Mouse (Mus musculus): Measurements from ENCODE around the gene Gpr156.
A peak's percentile ranks its signal among the peaks of the same experiment; 100 is the strongest.

Gpr156 gene

DNA sequence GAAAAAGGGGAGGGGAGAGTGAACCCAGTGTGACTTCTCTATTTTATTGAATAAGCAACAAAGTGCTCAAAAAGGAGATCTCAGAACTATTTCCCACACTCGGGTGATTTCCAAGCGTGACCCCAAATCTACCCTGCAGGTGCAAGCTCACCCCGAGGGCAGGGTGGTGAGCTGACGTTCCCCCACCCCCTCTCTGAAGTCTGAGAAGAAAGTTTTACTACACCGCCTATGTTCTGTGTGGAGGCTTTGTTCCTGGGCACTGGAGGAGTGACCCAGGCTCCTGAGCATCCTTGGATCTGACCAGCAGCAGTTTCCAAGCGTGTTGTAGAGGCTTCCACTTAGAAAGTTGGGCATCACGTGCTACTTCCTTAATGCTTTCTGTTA, 514 bp downstream of the Gpr156 start:
- DNase-seq (ENCODE audit: low spot score in 2 of 2): peak; percentile 60

- no peak for DNase-seq (ENCODE audit: low spot score in 2 of 2)
Observed at GRCm38 (mm10) chr16:37919000-37919399, 2.7 kb downstream of the Gpr156 start.

- DNase-seq (ENCODE audit: low spot score in 2 of 2): no peak
Observed at GRCm38 (mm10) chr16:37920842-37921409, 4.6 kb downstream of the Gpr156 start.

DNA sequence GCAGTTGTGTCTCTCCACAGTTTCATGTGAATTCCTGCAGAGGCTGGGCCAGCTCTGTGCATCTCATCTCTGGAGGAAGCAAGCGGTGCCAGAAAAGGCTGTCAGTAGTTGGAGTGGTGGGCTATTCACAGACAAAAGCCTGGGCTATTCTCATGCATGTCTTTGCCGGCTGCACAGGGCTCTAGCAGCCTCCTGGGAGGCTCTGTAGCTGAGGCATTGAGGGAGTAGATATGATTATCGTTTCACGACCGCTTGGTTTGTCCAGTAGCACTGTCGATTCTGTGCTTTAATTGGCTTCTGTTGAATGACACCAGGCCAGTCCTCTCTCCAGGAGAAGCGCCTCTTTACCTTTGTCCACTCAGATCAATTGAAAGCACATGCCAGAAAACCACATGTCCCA, 9.8 kb downstream of the Gpr156 start:
- DNase-seq (ENCODE audit: low spot score in 2 of 2): no peak

GRCm38 (mm10) chr16:37927117-37927516, 10.8 kb downstream of the Gpr156 start:
- DNase-seq (ENCODE audit: low spot score in 2 of 2): no peak

DNA sequence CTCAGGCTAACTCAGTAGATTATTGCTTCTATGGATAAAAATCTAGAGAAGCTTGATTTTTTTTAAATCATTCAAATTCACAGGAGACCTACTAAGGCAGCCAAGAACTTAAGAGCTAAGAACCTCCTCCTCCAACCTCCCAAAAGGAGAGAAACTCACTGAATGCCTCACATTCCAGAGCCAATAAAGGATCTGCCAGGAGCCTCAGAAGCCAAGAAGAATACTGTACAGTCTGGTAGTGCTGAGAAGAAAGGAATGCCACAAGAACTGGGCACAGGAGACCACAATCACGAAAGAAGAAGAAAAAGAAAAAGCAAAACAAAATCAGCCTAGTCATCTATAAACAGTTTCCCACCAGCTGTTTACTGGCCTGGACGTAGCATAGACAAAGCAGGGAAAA, 12.7 kb downstream of the Gpr156 start:
- no peak for DNase-seq (ENCODE audit: low spot score in 2 of 2)

DNA sequence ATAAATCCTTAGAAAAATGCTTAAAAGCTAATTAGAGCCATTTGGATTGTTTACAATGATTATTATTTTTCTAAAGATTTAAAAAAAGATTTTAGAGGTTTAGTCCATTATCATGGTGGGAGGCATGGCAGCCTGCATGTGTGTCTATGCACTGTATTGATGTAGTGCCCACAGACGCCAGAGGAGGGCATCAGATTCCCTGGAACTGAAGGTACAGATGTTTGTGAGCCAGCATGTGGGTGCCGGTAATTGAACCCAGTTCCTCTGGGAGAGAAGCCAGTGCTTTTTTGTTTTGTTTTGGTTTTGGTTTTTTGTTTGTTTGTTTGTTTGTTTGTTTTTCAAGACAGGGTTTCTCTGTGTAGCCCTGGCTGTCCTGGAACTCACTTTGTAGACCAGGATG, 13.3 kb downstream of the Gpr156 start:
- DNase-seq (ENCODE audit: low spot score in 2 of 2): no peak

- DNase-seq (ENCODE audit: low spot score in 2 of 2): no peak
Observed at GRCm38 (mm10) chr16:37934932-37935331, 18.6 kb downstream of the Gpr156 start.

DNA sequence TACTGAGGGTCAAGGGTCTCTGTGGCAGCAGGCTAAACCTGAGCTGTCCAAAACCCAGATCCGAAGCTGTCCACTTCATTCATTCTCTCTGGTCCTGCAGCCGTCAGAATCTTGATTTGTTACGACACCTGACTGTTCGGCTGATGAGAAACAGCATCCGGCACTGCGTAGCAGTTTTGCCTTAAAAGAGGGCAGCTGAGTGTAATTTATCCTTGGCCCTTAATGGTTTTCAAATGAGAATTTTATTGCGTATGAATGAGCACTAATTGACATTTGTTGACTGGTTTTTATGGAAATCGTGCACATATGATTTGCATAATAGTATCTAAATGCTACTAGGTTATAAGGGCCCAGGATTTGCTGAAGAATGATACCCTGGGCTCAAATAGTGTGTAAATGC, 21.0 kb downstream of the Gpr156 start:
- no peak for DNase-seq (ENCODE audit: low spot score in 2 of 2)

- DNase-seq (ENCODE audit: low spot score in 2 of 2): no peak
Observed at GRCm38 (mm10) chr16:37938125-37939081, 22.1 kb downstream of the Gpr156 start.

GRCm38 (mm10) chr16:37939082-37939863, 23.0 kb downstream of the Gpr156 start:
- DNase-seq (ENCODE audit: low spot score in 2 of 2): no peak

DNA sequence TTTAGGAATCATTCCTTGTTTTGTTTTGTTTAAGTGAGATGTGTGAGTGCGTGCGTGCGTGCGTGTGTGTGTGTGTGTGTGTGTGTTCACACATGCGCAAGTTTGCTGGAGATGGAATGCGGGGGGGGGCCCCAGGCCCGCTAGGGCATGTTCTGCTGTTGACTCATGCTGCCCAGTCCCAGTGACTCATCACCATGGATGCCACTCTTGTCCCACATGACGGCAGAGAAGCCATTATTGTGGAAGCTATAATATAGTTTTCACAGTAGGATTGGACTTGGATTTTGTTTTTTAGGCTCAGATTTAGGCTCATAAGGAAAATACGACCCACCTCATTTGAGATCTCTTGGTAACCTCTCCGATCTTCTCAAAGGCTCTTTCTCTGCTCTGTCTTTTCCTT, 24.0 kb downstream of the Gpr156 start:
- DNase-seq (ENCODE audit: low spot score in 2 of 2): no peak

- no peak for DNase-seq (ENCODE audit: low spot score in 2 of 2)
Observed at GRCm38 (mm10) chr16:37943701-37944100, 27.4 kb downstream of the Gpr156 start.

DNA sequence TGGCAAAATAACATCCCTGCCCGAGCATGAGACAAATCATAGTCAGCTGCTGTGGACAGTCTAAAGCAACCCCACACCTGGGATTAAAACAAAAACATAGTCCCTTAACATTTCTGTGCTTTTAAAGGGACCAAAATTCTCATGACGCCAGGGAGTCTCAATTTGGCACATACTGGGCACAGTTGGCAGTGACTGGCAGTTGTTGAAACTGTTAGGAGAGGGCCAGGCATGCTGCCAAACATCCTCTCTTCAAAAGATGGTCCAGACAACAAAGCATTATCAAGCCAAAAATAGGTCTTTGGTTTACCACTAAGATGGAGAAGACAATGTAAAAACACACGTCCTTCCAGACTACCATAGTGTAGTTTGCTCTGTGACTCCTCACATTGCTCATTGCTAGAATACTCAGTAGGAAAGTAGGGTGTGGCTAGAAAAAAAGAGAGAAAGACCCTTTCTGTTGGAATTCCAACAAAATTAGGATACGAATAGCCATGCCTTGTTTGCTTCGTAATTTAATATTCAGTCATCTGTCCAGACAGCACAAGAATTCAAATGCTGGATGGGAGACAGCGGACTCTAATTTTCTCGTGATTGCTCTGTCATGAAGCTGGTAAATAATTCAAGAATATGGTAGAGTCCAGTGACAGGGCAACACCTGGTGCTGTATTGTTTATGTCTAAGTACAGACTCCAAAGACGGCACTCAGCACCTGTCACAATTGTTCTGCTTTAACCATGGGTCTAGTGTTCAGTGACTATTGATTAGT, 28.9 kb downstream of the Gpr156 start:
- DNase-seq (ENCODE audit: low spot score in 2 of 2): no peak

DNA sequence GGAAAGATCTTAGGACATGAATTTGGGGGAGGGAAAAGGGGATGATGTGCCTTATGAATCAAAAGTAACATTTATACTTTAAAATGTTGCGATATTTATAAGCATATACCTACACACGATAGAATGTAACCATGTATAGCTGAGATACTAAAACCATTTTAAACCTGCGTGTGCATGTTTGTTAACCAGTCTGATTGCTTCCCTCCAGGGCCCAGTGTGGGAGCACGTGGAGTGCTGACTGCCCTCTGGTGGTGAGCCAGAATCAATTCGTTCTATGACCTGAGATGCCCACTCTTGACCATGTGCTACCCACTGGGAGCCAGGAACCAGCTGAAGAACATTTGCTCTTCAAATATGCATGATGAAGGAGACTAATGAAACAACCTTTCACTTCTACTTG, 30.9 kb downstream of the Gpr156 start:
- peak; percentile 34 to 73 for DNase-seq (ENCODE audit: low spot score in 2 of 2)

DNA sequence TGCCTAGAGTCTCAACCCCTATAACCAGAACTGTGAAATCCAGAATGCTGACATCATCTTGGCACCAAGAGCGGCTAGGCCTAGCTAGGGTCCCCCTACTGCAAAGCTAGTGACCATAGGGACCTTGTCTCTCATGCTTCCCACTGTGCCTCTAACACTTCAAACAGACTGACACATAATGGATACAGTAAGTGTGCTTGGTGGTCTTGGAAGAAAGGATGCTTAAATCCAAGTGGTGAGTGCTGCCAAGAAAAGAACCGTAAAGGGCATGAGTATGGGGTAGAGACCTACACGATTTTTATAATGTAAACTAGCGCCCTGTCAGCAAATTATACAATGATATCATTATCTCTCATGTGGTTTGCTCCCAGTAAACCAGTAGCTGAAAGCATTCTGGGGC, 32.1 kb downstream of the Gpr156 start:
- no peak for DNase-seq (ENCODE audit: low spot score in 2 of 2)

- DNase-seq (ENCODE audit: low spot score in 2 of 2): no peak
Observed at GRCm38 (mm10) chr16:37951171-37951570, 34.9 kb downstream of the Gpr156 start.

GRCm38 (mm10) chr16:37953186-37953585, 36.9 kb downstream of the Gpr156 start:
- DNase-seq (ENCODE audit: low spot score in 2 of 2): no peak

- no peak for DNase-seq (ENCODE audit: low spot score in 2 of 2)
Observed at GRCm38 (mm10) chr16:37953991-37954942, 38.0 kb downstream of the Gpr156 start.

DNA sequence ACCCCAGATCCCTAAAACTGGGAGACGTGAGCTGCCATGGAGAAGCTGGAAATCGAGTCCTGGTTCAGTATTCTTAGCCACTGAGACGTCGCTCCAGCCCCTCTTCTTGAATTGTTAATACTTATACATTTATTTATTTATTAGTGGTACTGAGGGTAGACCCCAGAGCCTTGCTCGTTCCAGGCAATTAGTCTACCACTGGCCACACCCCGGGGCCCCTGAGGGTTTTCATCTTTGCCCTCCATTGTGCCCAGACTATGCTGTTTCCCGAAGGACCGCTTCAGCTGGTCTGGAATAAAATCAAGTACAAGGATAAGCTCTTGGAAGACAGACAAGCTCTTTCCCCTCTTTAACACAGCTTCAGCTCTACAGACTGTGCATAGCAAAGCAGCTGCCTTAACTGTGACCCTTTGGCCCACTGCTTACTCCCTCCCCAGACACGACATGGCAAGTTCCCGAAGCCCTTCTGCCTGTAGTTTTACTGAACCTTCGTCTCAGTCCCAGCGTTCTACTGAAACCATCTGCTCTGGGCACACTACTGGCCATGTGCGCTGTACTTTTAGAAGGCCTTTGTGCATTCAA, 39.1 kb downstream of the Gpr156 start:
- no peak for DNase-seq (ENCODE audit: low spot score in 2 of 2)

All from thymus, postnatal 10 days (tissue).